Mouse (Mus musculus): ENCODE measurements around the gene Serp2. TPM values are rescaled to one million over a fixed set of nuclear protein-coding genes. Genes with fewer than 3 reads are reported as not detected.

Gene Serp2
- polyA plus RNA-seq, 1 experiment from 2014 or later, result 18.5 TPM

DNA sequence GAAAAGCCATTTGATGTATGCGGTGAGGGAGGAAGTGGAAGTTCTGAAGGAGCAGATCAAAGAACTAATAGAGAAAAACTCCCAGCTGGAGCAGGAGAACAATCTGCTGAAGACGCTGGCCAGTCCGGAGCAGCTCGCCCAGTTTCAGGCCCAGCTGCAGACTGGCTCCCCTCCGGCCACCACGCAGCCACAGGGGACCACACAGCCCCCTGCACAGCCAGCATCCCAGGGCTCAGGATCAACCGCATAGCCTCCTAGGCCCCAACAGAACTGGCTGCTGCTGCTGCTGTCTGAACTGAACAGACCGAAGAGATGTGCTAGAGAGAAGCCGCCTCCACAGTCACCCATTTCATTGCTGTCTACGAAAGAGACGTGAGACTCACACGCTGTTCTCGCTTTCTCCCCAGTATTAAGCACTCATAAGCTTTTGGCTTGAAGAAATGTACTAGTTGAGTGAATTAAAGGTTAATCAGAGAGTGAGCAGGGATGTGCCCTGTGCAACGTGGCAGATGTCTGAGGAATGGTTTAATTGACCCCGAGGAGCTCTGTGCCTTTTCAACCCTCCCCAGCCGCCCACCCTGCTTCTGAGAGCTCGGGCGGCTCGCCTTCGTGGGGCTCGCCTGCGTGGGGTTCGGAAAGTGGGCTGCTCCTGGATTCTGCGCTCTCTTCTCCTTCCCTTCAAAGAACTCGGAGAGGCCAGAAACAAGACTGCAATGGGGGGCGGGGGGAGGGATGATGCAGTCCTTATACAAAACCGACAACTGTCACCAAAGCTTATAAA lies 50.1 kb downstream of the Serp2 start:
- no peak for ATAC-seq (ENCODE audit: insufficient number of reproducible peaks, low FRiP score)
- 50% methylated on average over 27 of the region's 27 CpGs for WGBS

DNA sequence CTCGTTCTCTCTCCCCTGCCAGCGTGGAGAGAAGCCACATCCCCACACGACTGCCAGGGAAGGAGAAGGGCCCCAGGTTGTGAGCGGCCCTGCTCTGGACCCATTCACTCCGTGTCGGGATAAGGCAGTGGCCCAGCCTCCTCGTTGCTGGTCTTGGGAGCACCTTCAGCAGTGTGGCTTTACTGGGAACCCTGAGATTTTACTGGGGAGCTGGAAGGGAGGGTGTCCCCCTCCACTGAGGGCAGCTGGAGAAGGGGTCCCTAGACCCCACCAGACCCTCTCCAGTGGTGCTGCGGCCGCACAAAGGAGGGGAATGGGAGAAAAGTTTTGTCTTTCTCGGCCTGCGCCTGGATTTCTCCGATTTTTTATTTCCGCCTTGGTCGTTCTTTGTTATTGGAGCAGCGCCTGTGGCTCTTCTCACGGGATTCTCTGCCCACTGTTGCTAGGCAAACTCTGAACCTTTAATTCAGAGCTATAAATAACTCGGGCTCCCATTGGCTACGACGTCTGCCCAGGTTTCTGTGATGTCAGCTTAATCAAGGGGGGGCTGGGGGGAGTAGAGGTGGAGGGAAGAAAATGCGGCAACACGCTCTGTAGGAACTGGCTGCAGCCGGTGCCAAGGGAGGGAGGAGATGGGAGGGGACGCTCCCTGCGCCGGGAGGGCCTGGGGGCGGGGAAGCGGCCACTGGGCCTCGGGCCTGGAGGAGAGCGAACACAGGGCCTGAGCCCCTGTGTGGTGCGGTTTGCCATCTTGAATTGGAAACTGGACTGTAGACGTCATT lies 51.1 kb downstream of the Serp2 start:
- Histone ChIP-seq H3K27me3 (replicated peaks) (no peaks in the 10 kb centered on the region), H3K27ac (ENCODE audit: poor library complexity, severe bottlenecking) (peak overlapping the region; percentile 100), H3K36me3 (peaks cover 24% of the 10 kb centered on the region), H3K4me2 (peak overlapping the region; percentile 97), H3K4me3 (peak overlapping the region; percentile 64), H3K9ac (peak overlapping the region; percentile 99), H3K4me1 (replicated peaks) (peaks cover 17% of the 10 kb centered on the region), H3K9me3 (replicated peaks) (no peaks in the 10 kb centered on the region)
- WGBS, result under 1% methylated on average over 31 of the region's 31 CpGs
- ATAC-seq (ENCODE audit: insufficient number of reproducible peaks, low FRiP score), result peak; percentile 84

More for the DNA sequence above, 50.1 kb downstream of the Serp2 start:
- Histone ChIP-seq H3K27me3 (replicated peaks) (no peaks in the 10 kb centered on the region), H3K36me3 (peaks cover 24% of the 10 kb centered on the region), H3K4me1 (replicated peaks) (peaks cover 17% of the 10 kb centered on the region), H3K4me2 (peak overlapping the region; percentile 97), H3K27ac (ENCODE audit: poor library complexity, severe bottlenecking) (peak overlapping the region; percentile 100), H3K9ac (peak overlapping the region; percentile 99), H3K4me3 (peak overlapping the region; percentile 64), H3K9me3 (replicated peaks) (no peaks in the 10 kb centered on the region)

DNA sequence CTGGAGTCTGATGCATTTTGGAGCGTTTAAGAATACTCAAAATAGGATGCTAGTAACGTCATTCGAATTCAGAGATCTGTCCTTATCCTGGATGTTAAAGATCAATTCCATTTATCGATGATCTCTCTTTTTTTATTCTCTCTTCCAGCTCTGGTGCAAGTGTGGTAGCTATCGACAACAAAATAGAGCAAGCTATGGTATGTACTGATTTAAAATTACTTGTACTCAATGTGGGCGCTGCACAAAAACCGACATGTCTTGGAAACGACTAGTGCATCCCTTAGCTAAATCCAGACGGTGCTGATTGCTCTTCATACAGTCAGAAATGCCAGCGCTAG lies 51.6 kb downstream of the Serp2 start:
- WGBS, result under 1% methylated on average over 10 of the region's 10 CpGs
- Histone ChIP-seq H3K9ac (peak overlapping the region; percentile 99), H3K4me2 (peak overlapping the region; percentile 97), H3K27ac (ENCODE audit: poor library complexity, severe bottlenecking) (peak overlapping the region; percentile 100), H3K4me1 (replicated peaks) (peaks cover 23% of the 10 kb centered on the region), H3K36me3 (peaks cover 21% of the 10 kb centered on the region), H3K27me3 (replicated peaks) (no peaks in the 10 kb centered on the region), H3K4me3 (peak overlapping the region; percentile 64), H3K9me3 (replicated peaks) (no peaks in the 10 kb centered on the region)
- ATAC-seq (ENCODE audit: insufficient number of reproducible peaks, low FRiP score), result no peak

DNA sequence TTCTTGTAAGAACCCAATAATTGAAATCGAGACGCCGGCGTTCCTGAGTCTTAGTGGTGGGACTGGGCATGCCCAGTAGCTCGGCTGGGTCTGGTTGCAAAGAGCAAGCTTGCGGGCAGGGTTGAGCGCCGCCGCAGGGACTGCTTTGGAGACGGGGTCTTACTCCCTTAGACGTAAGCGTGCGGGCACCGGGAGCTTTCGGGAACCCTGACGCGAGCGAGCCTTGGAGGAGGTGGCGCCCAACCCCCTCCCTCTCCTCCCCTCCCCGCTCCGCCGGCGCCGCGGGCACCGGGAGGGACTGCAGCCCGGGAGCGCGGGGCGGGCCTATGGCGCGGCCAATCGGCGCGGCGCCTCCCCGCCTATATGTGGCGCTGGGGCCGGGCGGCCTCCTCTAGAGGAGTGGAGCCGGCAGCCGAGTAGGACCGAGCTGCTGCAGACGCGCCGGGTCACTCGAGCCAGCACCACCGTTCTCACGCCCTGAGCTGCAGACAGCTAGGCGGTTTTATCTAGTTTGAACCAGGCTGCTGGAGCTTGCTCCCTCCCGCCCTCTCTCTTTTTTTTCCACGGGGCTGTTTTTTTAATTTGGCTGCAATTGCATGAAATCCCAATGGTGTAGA lies 52.5 kb downstream of the Serp2 start:
- Histone ChIP-seq H3K36me3 (peaks cover 20% of the 10 kb centered on the region), H3K4me3 (peak overlapping the region; percentile 64), H3K27ac (ENCODE audit: poor library complexity, severe bottlenecking) (peak overlapping the region; percentile 100), H3K9me3 (replicated peaks) (no peaks in the 10 kb centered on the region), H3K4me2 (peak overlapping the region; percentile 97), H3K27me3 (replicated peaks) (no peaks in the 10 kb centered on the region), H3K9ac (peak overlapping the region; percentile 99), H3K4me1 (replicated peaks) (peaks cover 25% of the 10 kb centered on the region)
- ATAC-seq (ENCODE audit: insufficient number of reproducible peaks, low FRiP score), result peak; percentile 96
- under 1% methylated on average over 51 of the region's 52 CpGs for WGBS

DNA sequence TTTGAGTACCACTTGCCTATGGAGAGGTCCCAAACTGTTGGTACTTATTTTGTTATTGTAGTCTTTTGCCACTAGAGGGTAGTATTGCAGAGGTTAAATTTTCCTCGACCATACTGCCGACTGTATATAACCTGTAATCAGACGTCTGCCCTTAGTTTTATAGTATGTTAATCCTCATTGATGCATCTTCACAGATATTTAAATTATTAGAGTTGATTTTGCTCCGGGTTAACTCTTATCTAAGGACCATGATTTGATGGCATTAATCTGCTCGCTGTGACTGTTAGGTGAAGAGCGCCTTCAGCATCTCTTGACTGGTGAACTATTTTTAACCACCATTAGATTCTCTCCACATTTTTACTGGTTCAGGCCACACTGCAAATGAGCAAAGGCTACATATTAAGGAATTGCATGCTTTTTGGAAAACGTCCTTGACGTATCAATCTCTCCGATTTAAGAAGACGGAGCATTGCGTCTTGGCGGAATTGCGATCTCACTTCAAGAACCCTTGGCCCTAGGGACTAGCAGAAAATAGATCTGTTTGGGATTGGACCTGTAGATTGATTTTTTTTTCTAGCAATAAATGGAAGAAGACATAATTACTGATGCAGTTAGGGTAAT lies 53.3 kb downstream of the Serp2 start:
- ATAC-seq (ENCODE audit: insufficient number of reproducible peaks, low FRiP score), result no peak

DNA sequence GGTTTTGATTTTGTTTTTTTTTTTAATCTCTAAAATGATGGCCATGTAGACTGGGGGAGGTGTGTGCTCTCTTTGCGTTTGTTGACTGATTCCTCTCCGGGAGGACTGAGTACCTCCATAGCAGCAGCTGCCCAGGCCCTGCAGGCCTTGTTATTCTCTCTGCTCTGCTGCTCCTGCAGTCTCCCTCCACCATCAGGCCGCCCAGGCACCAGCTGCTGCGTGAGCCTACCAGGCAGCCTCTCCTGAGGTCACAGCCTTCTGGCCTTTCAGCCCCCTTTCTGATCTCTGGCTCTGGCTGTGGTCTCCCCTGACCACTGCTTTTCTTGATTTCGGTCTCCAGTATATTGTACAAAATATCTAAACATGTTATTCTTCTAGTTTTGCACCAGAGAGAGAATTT lies 56.7 kb downstream of the Serp2 start:
- H3K4me2 ChIP-seq, result no peak overlapping the region
- 40% methylated on average over 5 of the region's 5 CpGs for WGBS
- no peaks in the 10 kb centered on the region for H3K36me3 ChIP-seq
- ATAC-seq (ENCODE audit: insufficient number of reproducible peaks, low FRiP score), result no peak
- H3K4me1 ChIP-seq (replicated peaks), result peaks cover 13% of the 10 kb centered on the region
- no peak overlapping the region; the same call in 1 of the 2 replicates for H3K9ac ChIP-seq
- H3K27me3 ChIP-seq (replicated peaks), result no peaks in the 10 kb centered on the region
- no peaks in the 10 kb centered on the region for H3K9me3 ChIP-seq (replicated peaks)
- H3K4me3 ChIP-seq, result no peak overlapping the region
- H3K27ac ChIP-seq (ENCODE audit: poor library complexity, severe bottlenecking), result peak overlapping the region; percentile 40; the same call in 1 of the 2 replicates

More for the DNA sequence above, 53.3 kb downstream of the Serp2 start:
- Histone ChIP-seq H3K4me1 (replicated peaks) (peaks cover 27% of the 10 kb centered on the region), H3K4me3 (peak overlapping the region; percentile 64), H3K36me3 (peaks cover 20% of the 10 kb centered on the region), H3K9ac (peak overlapping the region; percentile 99; the same call in 1 of the 2 replicates), H3K4me2 (peak overlapping the region; percentile 97), H3K9me3 (replicated peaks) (no peaks in the 10 kb centered on the region), H3K27me3 (replicated peaks) (no peaks in the 10 kb centered on the region), H3K27ac (ENCODE audit: poor library complexity, severe bottlenecking) (peak overlapping the region; percentile 100)
- WGBS, result 5% methylated on average over 13 of the region's 13 CpGs

DNA sequence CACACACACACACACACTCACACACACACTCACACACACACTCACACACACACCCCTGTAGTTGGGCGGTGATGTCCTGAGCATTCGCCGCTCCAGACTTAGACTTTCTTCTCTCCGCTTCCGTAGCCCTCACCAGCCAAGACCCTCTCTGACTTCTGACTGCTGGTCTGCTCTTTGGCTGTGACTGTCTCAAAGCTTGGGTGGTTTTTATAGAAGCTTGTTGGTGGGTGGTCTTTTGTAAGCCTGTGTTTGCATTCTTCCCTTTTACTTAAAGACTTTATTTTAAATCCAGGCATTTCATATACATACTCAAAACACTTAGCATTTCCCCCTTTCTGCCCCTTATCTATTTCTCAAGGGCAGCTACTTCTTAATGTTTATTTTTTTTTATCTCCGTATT lies 57.2 kb downstream of the Serp2 start:
- 82% methylated on average over 6 of the region's 6 CpGs for WGBS

DNA sequence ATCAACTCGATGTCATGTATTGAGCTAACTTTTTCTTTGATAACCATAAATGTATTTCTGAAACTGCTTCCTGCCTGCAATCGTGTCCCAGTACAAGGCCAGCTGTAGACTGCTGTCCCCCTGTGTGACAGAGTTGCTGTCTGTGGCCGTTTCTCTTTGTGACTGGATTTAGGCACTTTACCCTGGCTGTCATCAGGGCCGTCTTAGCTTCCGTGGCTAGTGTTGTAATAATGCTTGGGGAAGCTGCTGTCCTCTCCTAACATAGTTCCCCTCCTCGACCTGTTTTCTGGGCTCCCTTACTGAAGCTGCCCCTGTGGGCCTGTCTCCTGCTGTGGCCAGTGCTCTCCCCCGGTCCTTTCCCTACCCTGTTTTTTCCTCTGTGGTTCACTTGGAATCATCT lies 58.5 kb downstream of the Serp2 start:
- Histone ChIP-seq H3K4me2 (no peak overlapping the region), H3K27ac (ENCODE audit: poor library complexity, severe bottlenecking) (no peak overlapping the region), H3K9me3 (replicated peaks) (no peaks in the 10 kb centered on the region), H3K9ac (peak overlapping the region; percentile 58; the same call in 1 of the 2 replicates), H3K4me3 (no peak overlapping the region), H3K27me3 (replicated peaks) (no peaks in the 10 kb centered on the region), H3K4me1 (replicated peaks) (peaks cover 13% of the 10 kb centered on the region), H3K36me3 (peaks cover 5% of the 10 kb centered on the region; the same call in 1 of the 2 replicates)
- 43% methylated on average over 7 of the region's 7 CpGs for WGBS
- no peak for ATAC-seq (ENCODE audit: insufficient number of reproducible peaks, low FRiP score)

More for the DNA sequence above, 57.2 kb downstream of the Serp2 start:
- Histone ChIP-seq H3K4me1 (replicated peaks) (peaks cover 13% of the 10 kb centered on the region), H3K27ac (ENCODE audit: poor library complexity, severe bottlenecking) (no peak overlapping the region), H3K36me3 (no peaks in the 10 kb centered on the region), H3K9me3 (replicated peaks) (no peaks in the 10 kb centered on the region), H3K4me3 (no peak overlapping the region), H3K9ac (no peak overlapping the region), H3K27me3 (replicated peaks) (no peaks in the 10 kb centered on the region), H3K4me2 (no peak overlapping the region)
- ATAC-seq (ENCODE audit: insufficient number of reproducible peaks, low FRiP score), result no peak

DNA sequence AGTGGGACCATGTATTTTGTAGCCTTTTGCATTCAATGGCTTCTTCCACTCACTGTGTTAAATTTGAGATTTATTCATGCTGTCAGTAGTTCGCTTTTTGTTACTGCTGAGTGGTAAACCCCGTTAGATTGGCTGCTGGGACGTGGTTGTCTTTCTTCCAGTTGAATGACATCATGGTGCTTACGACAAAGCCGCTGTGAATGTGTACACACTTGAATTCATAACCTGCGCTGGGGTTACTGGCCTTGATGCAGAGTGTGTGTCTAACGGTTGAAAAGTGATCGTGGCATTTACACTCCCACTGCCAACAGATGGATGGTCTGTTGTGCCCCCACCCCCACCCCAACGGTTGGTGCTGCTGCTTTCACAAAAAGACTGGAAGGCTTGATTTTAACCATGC lies 59.5 kb downstream of the Serp2 start:
- 84% methylated on average over 9 of the region's 9 CpGs for WGBS
- H3K4me3 ChIP-seq, result no peak overlapping the region

DNA sequence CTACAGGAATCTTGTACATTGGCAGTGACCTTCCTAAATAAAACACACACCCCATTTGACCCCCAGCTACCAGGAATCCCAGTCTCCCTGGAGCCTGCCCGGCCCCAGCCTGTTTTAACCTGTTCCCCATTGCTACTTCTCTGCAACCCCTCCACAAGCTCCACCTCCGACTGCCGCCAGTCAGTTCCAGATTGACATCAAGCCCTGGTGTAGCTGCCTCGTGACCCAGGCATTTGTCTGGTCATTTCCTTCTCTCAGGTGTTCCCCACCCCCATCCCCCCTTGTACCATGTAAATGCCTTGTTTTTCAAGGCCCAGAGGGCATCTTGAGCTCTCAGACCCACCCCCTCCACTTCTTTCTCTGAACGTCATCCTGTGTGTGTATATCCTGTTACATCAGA lies 61.7 kb downstream of the Serp2 start:
- WGBS, result 45% methylated on average over 5 of the region's 5 CpGs
- Histone ChIP-seq H3K27me3 (replicated peaks) (no peaks in the 10 kb centered on the region), H3K9me3 (replicated peaks) (no peaks in the 10 kb centered on the region), H3K4me3 (no peak overlapping the region), H3K4me2 (no peak overlapping the region), H3K4me1 (replicated peaks) (peaks cover 6% of the 10 kb centered on the region), H3K9ac (no peak overlapping the region), H3K27ac (ENCODE audit: poor library complexity, severe bottlenecking) (no peak overlapping the region), H3K36me3 (peaks cover 5% of the 10 kb centered on the region; the same call in 1 of the 2 replicates)
- no peak for ATAC-seq (ENCODE audit: insufficient number of reproducible peaks, low FRiP score)

More for the DNA sequence above, 59.5 kb downstream of the Serp2 start:
- no peak for ATAC-seq (ENCODE audit: insufficient number of reproducible peaks, low FRiP score)
- Histone ChIP-seq H3K27ac (ENCODE audit: poor library complexity, severe bottlenecking) (no peak overlapping the region), H3K9me3 (replicated peaks) (no peaks in the 10 kb centered on the region), H3K4me2 (no peak overlapping the region), H3K9ac (no peak overlapping the region), H3K4me1 (replicated peaks) (peaks cover 13% of the 10 kb centered on the region), H3K36me3 (peaks cover 5% of the 10 kb centered on the region; the same call in 1 of the 2 replicates), H3K27me3 (replicated peaks) (no peaks in the 10 kb centered on the region)
